Mouse (Mus musculus): Measurements from ENCODE around the gene Mrpl54.

Gene Mrpl54

GRCm38 (mm10) chr10:81266211-81267105 is at the start of gene Mrpl54, which contains the start of gene Apba3:
TSS of gene Mrpl54 (minus strand) at chr10:81266934.
TSS of gene Apba3 (plus strand) at chr10:81266960.
- peak; percentile 94 for DNase-seq (ENCODE audit: low read depth, low spot score)

- no peak for DNase-seq (ENCODE audit: low read depth, low spot score)
These were observed 48.9 kb upstream of the Mrpl54 start for GRCm38 (mm10) chr10:81315587-81315986.

GRCm38 (mm10) chr10:81314201-81314600 is 47.5 kb upstream of the Mrpl54 start:
- no peak for DNase-seq (ENCODE audit: low read depth, low spot score)

GRCm38 (mm10) chr10:81313581-81313980 is 46.8 kb upstream of the Mrpl54 start:
- DNase-seq (ENCODE audit: low read depth, low spot score), result no peak

- DNase-seq (ENCODE audit: low read depth, low spot score), result no peak
These were observed 42.8 kb upstream of the Mrpl54 start for GRCm38 (mm10) chr10:81309571-81309970.

- no peak for DNase-seq (ENCODE audit: low read depth, low spot score)
These were observed 40.3 kb upstream of the Mrpl54 start for GRCm38 (mm10) chr10:81306837-81307682.

- DNase-seq (ENCODE audit: low read depth, low spot score), result no peak
These were observed 39.5 kb upstream of the Mrpl54 start for GRCm38 (mm10) chr10:81306173-81306668.

GRCm38 (mm10) chr10:81305663-81306062 is 38.9 kb upstream of the Mrpl54 start:
- DNase-seq (ENCODE audit: low read depth, low spot score), result no peak

- DNase-seq (ENCODE audit: low read depth, low spot score), result peak; percentile 30
These were observed 38.0 kb upstream of the Mrpl54 start for GRCm38 (mm10) chr10:81304597-81305238.

- no peak for DNase-seq (ENCODE audit: low read depth, low spot score)
These were observed 37.0 kb upstream of the Mrpl54 start for GRCm38 (mm10) chr10:81303761-81304160.

- no peak for DNase-seq (ENCODE audit: low read depth, low spot score)
These were observed 36.5 kb upstream of the Mrpl54 start for GRCm38 (mm10) chr10:81303258-81303657.

GRCm38 (mm10) chr10:81302781-81303218 is 36.1 kb upstream of the Mrpl54 start:
- DNase-seq (ENCODE audit: low read depth, low spot score), result no peak

- DNase-seq (ENCODE audit: low read depth, low spot score), result no peak
These were observed 35.6 kb upstream of the Mrpl54 start for GRCm38 (mm10) chr10:81302288-81302687.

- DNase-seq (ENCODE audit: low read depth, low spot score), result no peak
These were observed 34.6 kb upstream of the Mrpl54 start for GRCm38 (mm10) chr10:81301321-81301720.

GRCm38 (mm10) chr10:81300352-81300907 is 33.7 kb upstream of the Mrpl54 start:
- no peak for DNase-seq (ENCODE audit: low read depth, low spot score)

- no peak for DNase-seq (ENCODE audit: low read depth, low spot score)
These were observed 33.0 kb upstream of the Mrpl54 start for GRCm38 (mm10) chr10:81299585-81300351.

- no peak for DNase-seq (ENCODE audit: low read depth, low spot score)
These were observed 31.8 kb upstream of the Mrpl54 start for GRCm38 (mm10) chr10:81298369-81299100.

GRCm38 (mm10) chr10:81297845-81298244 is 31.1 kb upstream of the Mrpl54 start:
- no peak for DNase-seq (ENCODE audit: low read depth, low spot score)

- no peak for DNase-seq (ENCODE audit: low read depth, low spot score)
These were observed 30.5 kb upstream of the Mrpl54 start for GRCm38 (mm10) chr10:81297246-81297645.

- no peak for DNase-seq (ENCODE audit: low read depth, low spot score)
These were observed 28.5 kb upstream of the Mrpl54 start for GRCm38 (mm10) chr10:81295185-81295584.

All from forelimb bud, embryonic 11.5 days (tissue).